Mouse (Mus musculus) inflammation-experienced regulatory T-cells, adult 6 months (primary cell): ENCODE measurements around the gene Emilin1. TPM values are rescaled to one million over a fixed set of nuclear protein-coding genes. Genes with fewer than 3 reads are reported as not detected.

ENCODE experiments used
- ATAC-seq: one replicate; pipeline ENCODE4 v1.8.0; 2017
- polyA plus RNA-seq, 3 experiments: library from polyadenylated mRNA; unstranded; fragments of 100-300 nt; shearing (Covaris generic); gene quantifications; one replicate each; pipeline ENCODE4 v1.2.1; 2017

Gene Emilin1
- polyA plus RNA-seq, 3 experiments from 2014 or later, result 0.84 TPM; not detected in 2

GRCm38 (mm10) chr5:30961545-30962505 lies 48.6 kb downstream of the Emilin1 start:
- peak; percentile 32 for ATAC-seq

GRCm38 (mm10) chr5:30963916-30964315 lies 50.7 kb downstream of the Emilin1 start:
- no peak for ATAC-seq

GRCm38 (mm10) chr5:30966189-30966588 lies 53.0 kb downstream of the Emilin1 start:
- no peak for ATAC-seq

- no peak for ATAC-seq
These were observed 55.2 kb downstream of the Emilin1 start, which contains the start of gene Tcf23 for GRCm38 (mm10) chr5:30968416-30968815. Tcf23 (plus strand) TSS chr5:30968662.

GRCm38 (mm10) chr5:30969440-30969839 lies 56.2 kb downstream of the Emilin1 start:
- no peak for ATAC-seq

Other genes starting within 250 kb of the Emilin1 start
- 100 to 1,000 TPM in 1 of 3 experiments, 10 to 100 TPM in 2; 31.9 to 201 (median 58.8) TPM for gene Cenpa, start 246.6 kb upstream of the Emilin1 start, polyA plus RNA-seq
- gene Dpysl5, start 201.8 kb upstream of the Emilin1 start, polyA plus RNA-seq, result 1 to 10 TPM in 1 of 3 experiments, under 1 TPM in 1, not detected in 1; 0.13 to 1.5 TPM
- gene Mapre3, start 98.8 kb upstream of the Emilin1 start, polyA plus RNA-seq, result 1 to 10 TPM; 2.4 to 5.3 (median 4.0) TPM
- gene Tmem214, start 45.4 kb upstream of the Emilin1 start, polyA plus RNA-seq, result 10 to 100 TPM; 23.3 to 26.9 (median 25.2) TPM
- 1 to 10 TPM; 2.7 to 7.0 (median 5.2) TPM for gene Agbl5, start 24.7 kb upstream of the Emilin1 start, polyA plus RNA-seq
- gene Ost4, start 5.6 kb upstream of the Emilin1 start, polyA plus RNA-seq, result 100 to 1,000 TPM; 283 to 295 (median 294) TPM
- gene Khk, start 8.0 kb downstream of the Emilin1 start, polyA plus RNA-seq, result 10 to 100 TPM; 10.8 to 26.3 (median 24.3) TPM
- not detected for gene Cgref1, start 32.2 kb downstream of the Emilin1 start, polyA plus RNA-seq
- 10 to 100 TPM; 56.7 to 79.6 (median 69.0) TPM for gene Preb, start 47.0 kb downstream of the Emilin1 start, polyA plus RNA-seq
- not detected for gene Tcf23, start 55.3 kb downstream of the Emilin1 start, polyA plus RNA-seq
- 10 to 100 TPM; 61.6 to 98.6 (median 81.7) TPM for gene Atraid, start 134.9 kb downstream of the Emilin1 start, polyA plus RNA-seq
- gene Slc5a6, start 135.5 kb downstream of the Emilin1 start, polyA plus RNA-seq, result 1 to 10 TPM; 4.9 to 7.0 (median 4.9) TPM
- gene Cad, start 141.4 kb downstream of the Emilin1 start, polyA plus RNA-seq, result 10 to 100 TPM in 1 of 3 experiments, 1 to 10 TPM in 2; 5.4 to 11.8 (median 7.8) TPM
- gene Dnajc5g, start 192.9 kb downstream of the Emilin1 start, polyA plus RNA-seq, result not detected
- under 1 TPM in 2 of 3 experiments, not detected in 1; 0.45 to 0.57 TPM for gene Slc30a3, start 194.8 kb downstream of the Emilin1 start, polyA plus RNA-seq
- not detected for gene Trim54, start 203.3 kb downstream of the Emilin1 start, polyA plus RNA-seq
- gene Ucn, start 225.4 kb downstream of the Emilin1 start, polyA plus RNA-seq, result not detected
- 10 to 100 TPM; 40.8 to 67.2 (median 64.2) TPM for gene Mpv17, start 240.8 kb downstream of the Emilin1 start, polyA plus RNA-seq